Mouse (Mus musculus): ENCODE results near the gene Inpp5e. TPM values are rescaled to one million over a fixed set of nuclear protein-coding genes. Genes with fewer than 3 reads are reported as not detected.
"Not testable (repeated sequence)": the region's sequence is repeated elsewhere in the genome, so short reads cannot be mapped to it uniquely, and the experiment has no call there.

Gene Inpp5e
- total RNA-seq, 2 experiments from 2014 or later = 28.1 to 28.2 TPM

GRCm38 (mm10) chr2:26387713-26388112 is 21.3 kb downstream of the Inpp5e start:
- Histone ChIP-seq H3K4me3 (no peak overlapping the region), H3K27ac (no peak overlapping the region)
- DNase-seq (ENCODE audit: extremely low spot score in 1 of 2, low spot score in 2 of 2) = no peak
- intact Hi-C loops (cut with DNase I) = loop anchor here (5.0 kb wide), 1 partner anchor 70 kb away; the partner anchor contains the start of gene Gpsm1
- TF ChIP-seq CTCF (IDR thresholded peaks at IDR 0.05) = no peak

- intact Hi-C loops (cut with DNase I) = loop anchor here (1.0 to 2.0 kb wide), 2 partner anchors 8 to 80 kb away; partner anchors contain the start of genes Entr1 and Pmpca
- H3K4me3 ChIP-seq = peak overlapping the region; percentile 88
- not testable (repeated sequence) for H3K27ac ChIP-seq; DNase-seq (ENCODE audit: extremely low spot score in 1 of 2, low spot score in 2 of 2)
Measured at GRCm38 (mm10) chr2:26380871-26381270, 28.1 kb downstream of the Inpp5e start.

GRCm38 (mm10) chr2:26380131-26380771 is 28.8 kb downstream of the Inpp5e start, which contains the start of gene Snapc4:
Gene Snapc4 (minus strand): TSS chr2:26380653.
- peak within 1 kb of the TSS; percentile 88 for H3K4me3 ChIP-seq
- intact Hi-C loops (cut with DNase I) = loop anchor here (1.0 to 2.0 kb wide), 2 partner anchors 9 to 79 kb away; partner anchors contain the start of genes Entr1 and Pmpca
- peak within 1 kb of the TSS; percentile 78 for H3K27ac ChIP-seq
- peak; percentile 81 to 85 for DNase-seq (ENCODE audit: extremely low spot score in 1 of 2, low spot score in 2 of 2)
- no peak for TF ChIP-seq CTCF (IDR thresholded peaks at IDR 0.05)

GRCm38 (mm10) chr2:26372396-26372795 is 36.6 kb downstream of the Inpp5e start:
- H3K4me3 ChIP-seq = no peak overlapping the region
- TF ChIP-seq CTCF (IDR thresholded peaks at IDR 0.05) = no peak
- intact Hi-C loops (cut with DNase I) = no loop called here
- DNase-seq (ENCODE audit: extremely low spot score in 1 of 2, low spot score in 2 of 2) = no peak
- H3K27ac ChIP-seq = no peak overlapping the region

GRCm38 (mm10) chr2:26368572-26368971 is 40.4 kb downstream of the Inpp5e start:
- intact Hi-C loops (cut with DNase I) = no loop called here
- H3K4me3 ChIP-seq = no peak overlapping the region
- DNase-seq (ENCODE audit: extremely low spot score in 1 of 2, low spot score in 2 of 2) = no peak
- H3K27ac ChIP-seq = no peak overlapping the region
- no peak for TF ChIP-seq CTCF (IDR thresholded peaks at IDR 0.05)

GRCm38 (mm10) chr2:26367911-26368310 is 41.1 kb downstream of the Inpp5e start:
- intact Hi-C loops (cut with DNase I) = no loop called here
- no peak for DNase-seq (ENCODE audit: extremely low spot score in 1 of 2, low spot score in 2 of 2)
- no peak overlapping the region for H3K27ac ChIP-seq
- TF ChIP-seq CTCF (IDR thresholded peaks at IDR 0.05) = no peak
- H3K4me3 ChIP-seq = no peak overlapping the region

GRCm38 (mm10) chr2:26364738-26365465 is 44.1 kb downstream of the Inpp5e start:
- DNase-seq (ENCODE audit: extremely low spot score in 1 of 2, low spot score in 2 of 2) = no peak
- H3K4me3 ChIP-seq = no peak overlapping the region
- peak overlapping the region; percentile 3; the same call in 1 of the 2 replicates for H3K27ac ChIP-seq
- no peak for TF ChIP-seq CTCF (IDR thresholded peaks at IDR 0.05)
- intact Hi-C loops (cut with DNase I) = no loop called here

- DNase-seq (ENCODE audit: extremely low spot score in 1 of 2, low spot score in 2 of 2) = no peak
- intact Hi-C loops (cut with DNase I) = no loop called here
- H3K4me3 ChIP-seq = no peak overlapping the region
- H3K27ac ChIP-seq = no peak overlapping the region
- no peak for TF ChIP-seq CTCF (IDR thresholded peaks at IDR 0.05)
Measured at GRCm38 (mm10) chr2:26363481-26363880, 45.5 kb downstream of the Inpp5e start.

GRCm38 (mm10) chr2:26362991-26363390 is 46.0 kb downstream of the Inpp5e start:
- TF ChIP-seq CTCF (IDR thresholded peaks at IDR 0.05) = no peak
- no peak overlapping the region for H3K4me3 ChIP-seq
- DNase-seq (ENCODE audit: extremely low spot score in 1 of 2, low spot score in 2 of 2) = no peak
- intact Hi-C loops (cut with DNase I) = no loop called here
- H3K27ac ChIP-seq = no peak overlapping the region

GRCm38 (mm10) chr2:26360772-26361171 is 48.2 kb downstream of the Inpp5e start, which contains the start of gene Card9:
Gene Card9 (minus strand): TSS chr2:26360918.
- intact Hi-C loops (cut with DNase I) = no loop called here
- no peak within 1 kb of the TSS for H3K27ac ChIP-seq
- no peak for DNase-seq (ENCODE audit: extremely low spot score in 1 of 2, low spot score in 2 of 2)
- H3K4me3 ChIP-seq = no peak within 1 kb of the TSS
- TF ChIP-seq CTCF (IDR thresholded peaks at IDR 0.05) = no peak

GRCm38 (mm10) chr2:26359983-26360382 is 49.0 kb downstream of the Inpp5e start:
- no peak for TF ChIP-seq CTCF (IDR thresholded peaks at IDR 0.05)
- Histone ChIP-seq H3K4me3 (no peak overlapping the region), H3K27ac (no peak overlapping the region)
- DNase-seq (ENCODE audit: extremely low spot score in 1 of 2, low spot score in 2 of 2) = no peak
- intact Hi-C loops (cut with DNase I) = no loop called here

GRCm38 (mm10) chr2:26358667-26359320 is 50.2 kb downstream of the Inpp5e start:
- no peak for TF ChIP-seq CTCF (IDR thresholded peaks at IDR 0.05)
- DNase-seq (ENCODE audit: extremely low spot score in 1 of 2, low spot score in 2 of 2) = no peak
- no peak overlapping the region for H3K27ac ChIP-seq
- H3K4me3 ChIP-seq = no peak overlapping the region
- intact Hi-C loops (cut with DNase I) = no loop called here

All from left cerebral cortex, adult 2 months (tissue).